In genomic region chr17:27175196-27175874, GRCm38 (mm10) we compare ENCODE assay signal across 12 mouse cellular contexts. TPM values are rescaled to one million over a fixed set of nuclear protein-coding genes. Genes with fewer than 3 reads are reported as not detected.
DNase-seq lines count a peak whose midpoint lies in the region; ATAC-seq and TF ChIP-seq lines count a peak whose summit lies in the region.
"Had no signal": no experiment of that assay in that cellular context is flagged by ENCODE, and none has a peak within 500 bp of the region (broad histone marks: within the 10 kb centered on the region; RNA-seq: fewer than 3 reads in every experiment).

No protein-coding gene starts in this region.

- no peaks in the 10 kb centered on the region for H3K36me3 ChIP-seq in kidney, embryonic 15.5 days
- H3K36me3 ChIP-seq in forebrain, embryonic 16.5 days (ENCODE audit: control insufficient read depth, insufficient read depth): no peaks in the 10 kb centered on the region
- H3K36me3 ChIP-seq in limb, embryonic 15.5 days: no peaks in the 10 kb centered on the region
- no peaks in the 10 kb centered on the region for H3K36me3 ChIP-seq in stomach, embryonic 14.5 days (ENCODE audit: control insufficient read depth, insufficient read depth, low read length)

- no peak overlapping the region for H3K4me3 ChIP-seq in kidney, embryonic 15.5 days (replicated peaks)
- no peak overlapping the region for H3K4me3 ChIP-seq in forebrain, embryonic 16.5 days (replicated peaks; ENCODE audit: low read length)
- no peak overlapping the region for H3K4me3 ChIP-seq in limb, embryonic 15.5 days
- H3K4me3 ChIP-seq in stomach, embryonic 14.5 days (ENCODE audit: low read depth, low read length): no peak overlapping the region
- no peak overlapping the region for H3K4me3 ChIP-seq in left cerebral cortex, adult 2 months

- no peak for DNase-seq in kidney, postnatal 14 days
- DNase-seq in left cerebral cortex, adult 2 months (ENCODE audit: extremely low spot score in 1 of 2, low spot score in 2 of 2): no peak
- DNase-seq in lung, adult 18-20 months: no peak
- DNase-seq: heart, postnatal 14 days; layer of hippocampus, postnatal 36 days had no signal

- peak; percentile 75 for ATAC-seq in kidney, embryonic 15.5 days (replicated peaks; ENCODE audit: low FRiP score)
- 0 out of 2 replicates have a peak, but pooled peaks have one; percentile 33 for ATAC-seq in forebrain, embryonic 16.5 days
- peak; percentile 26; the same call in 1 of the 2 replicates for ATAC-seq in limb, embryonic 15.5 days (ENCODE audit: insufficient number of reproducible peaks, low FRiP score, low TSS enrichment, low read depth)
- ATAC-seq in stomach, embryonic 14.5 days (ENCODE audit: insufficient number of reproducible peaks, insufficient read depth, low FRiP score, low read depth): 0 out of 2 replicates have a peak, but pooled peaks have one; percentile 30
- no peak for ATAC-seq in granulocyte monocyte progenitor cell, adult 5-6 weeks (replicated peaks; ENCODE audit: poor library complexity, severe bottlenecking)
- ATAC-seq: CD4-positive, CD25-positive, alpha-beta regulatory T cell, adult 4 months had no signal

- peaks cover 14% of the 10 kb centered on the region for H3K4me1 ChIP-seq in kidney, embryonic 15.5 days
- peaks cover 11% of the 10 kb centered on the region for H3K4me1 ChIP-seq in forebrain, embryonic 16.5 days (replicated peaks; ENCODE audit: control insufficient read depth, insufficient read depth, low read length)
- H3K4me1 ChIP-seq in limb, embryonic 15.5 days: peaks cover 26% of the 10 kb centered on the region
- H3K4me1 ChIP-seq in stomach, embryonic 14.5 days (ENCODE audit: control insufficient read depth, insufficient read depth, low read length): peaks cover 13% of the 10 kb centered on the region; the same call in 1 of the 2 replicates

- H3K9me3 ChIP-seq in kidney, embryonic 15.5 days (replicated peaks): no peaks in the 10 kb centered on the region
- H3K9me3 ChIP-seq in forebrain, embryonic 16.5 days (ENCODE audit: control insufficient read depth, low read length): no peaks in the 10 kb centered on the region
- H3K9me3 ChIP-seq in limb, embryonic 15.5 days: no peaks in the 10 kb centered on the region
- H3K9me3 ChIP-seq in stomach, embryonic 14.5 days (ENCODE audit: control insufficient read depth, low read depth, low read length): no peaks in the 10 kb centered on the region

- 14% methylated on average over 14 of the region's 14 CpGs for WGBS in kidney, embryonic 15.5 days
- WGBS in forebrain, embryonic 16.5 days: 25% methylated on average over 14 of the region's 14 CpGs
- WGBS in limb, embryonic 15.5 days: 11% methylated on average over 14 of the region's 14 CpGs
- 22% methylated on average over 14 of the region's 14 CpGs for WGBS in stomach, embryonic 14.5 days

- intact Hi-C loops in left cerebral cortex, adult 2 months (cut with DNase I): no loop called here

- 0 out of 2 replicates have a peak overlapping the region, but pooled peaks have one; percentile 14 for H3K27ac ChIP-seq in kidney, embryonic 15.5 days
- H3K27ac ChIP-seq in forebrain, embryonic 16.5 days (ENCODE audit: low read length): no peak overlapping the region
- H3K27ac ChIP-seq in limb, embryonic 15.5 days: no peak overlapping the region
- H3K27ac ChIP-seq in stomach, embryonic 14.5 days (ENCODE audit: low read length): no peak overlapping the region
- H3K27ac ChIP-seq in left cerebral cortex, adult 2 months: no peak overlapping the region

- peak overlapping the region; percentile 2; the same call in 1 of the 2 replicates for H3K4me2 ChIP-seq in kidney, embryonic 15.5 days
- H3K4me2 ChIP-seq in forebrain, embryonic 16.5 days (ENCODE audit: low read length): no peak overlapping the region
- no peak overlapping the region for H3K4me2 ChIP-seq in limb, embryonic 15.5 days
- H3K4me2 ChIP-seq in stomach, embryonic 14.5 days (replicated peaks; ENCODE audit: low read depth, low read length): peak overlapping the region; percentile 12; the same call in 1 of the 2 replicates

- H3K9ac ChIP-seq in kidney, embryonic 15.5 days: no peak overlapping the region
- peak overlapping the region; percentile 30; the same call in 1 of the 2 replicates for H3K9ac ChIP-seq in forebrain, embryonic 16.5 days (replicated peaks; ENCODE audit: low read depth, low read length)
- no peak overlapping the region for H3K9ac ChIP-seq in limb, embryonic 15.5 days
- H3K9ac ChIP-seq in stomach, embryonic 14.5 days (replicated peaks; ENCODE audit: low read depth, low read length): no peak overlapping the region

- no peak for TF ChIP-seq CTCF in left cerebral cortex, adult 2 months (IDR thresholded peaks at IDR 0.05)

- peaks cover 3% of the 10 kb centered on the region; the same call in 1 of the 2 replicates for H3K27me3 ChIP-seq in kidney, embryonic 15.5 days
- H3K27me3 ChIP-seq in forebrain, embryonic 16.5 days (replicated peaks; ENCODE audit: control insufficient read depth, insufficient read depth, low read length): no peaks in the 10 kb centered on the region
- H3K27me3 ChIP-seq in limb, embryonic 15.5 days: no peaks in the 10 kb centered on the region
- no peaks in the 10 kb centered on the region for H3K27me3 ChIP-seq in stomach, embryonic 14.5 days (ENCODE audit: control insufficient read depth, insufficient read depth, low read length)

RNA-seq across cellular contexts. Expression of gene Ip6k3, which starts 7.7 kb away (rescaled TPM):
- 0.10 and 0.27 TPM in 2 replicates for polyA plus RNA-seq in kidney, embryonic 15.5 days (2015; fragmentation: Nextera tagmentation; extraction: Ambion mirVana)
- polyA plus RNA-seq in forebrain, embryonic 16.5 days (2015; fragmentation: Nextera tagmentation; extraction: Ambion mirVana): 0.30 TPM in 1 of 2 replicates, not detected in the other
- 0.44 and 1.7 TPM in 2 replicates for polyA plus RNA-seq in limb, embryonic 15.5 days (2015; fragmentation: Nextera tagmentation; extraction: Ambion mirVana)
- 0.13 TPM in 1 of 2 replicates, not detected in the other for polyA plus RNA-seq in stomach, embryonic 14.5 days (2014; fragmentation: Nextera tagmentation; extraction: Ambion mirVana)
- total RNA-seq in left cerebral cortex, adult 2 months (2021): under 1 TPM; 0.38 to 0.47 TPM
- total RNA-seq in granulocyte monocyte progenitor cell, adult 5-6 weeks (2014; fragmentation: Nextera tagmentation): not detected in 2 replicates
- total RNA-seq in granulocyte monocyte progenitor cell, adult 5-6 weeks (2017): not detected in 2 replicates
- polyA plus RNA-seq: CD4-positive, CD25-positive, alpha-beta regulatory T cell, adult 4 months; macrophage had no signal

RNA-seq across cellular contexts. Expression of gene Lemd2, which starts 28.9 kb away (rescaled TPM):
- 13.3 and 16.7 TPM in 2 replicates for polyA plus RNA-seq in kidney, embryonic 15.5 days (2015; fragmentation: Nextera tagmentation; extraction: Ambion mirVana)
- 21.3 and 26.4 TPM in 2 replicates for polyA plus RNA-seq in forebrain, embryonic 16.5 days (2015; fragmentation: Nextera tagmentation; extraction: Ambion mirVana)
- polyA plus RNA-seq in limb, embryonic 15.5 days (2015; fragmentation: Nextera tagmentation; extraction: Ambion mirVana): 9.7 and 15.3 TPM in 2 replicates
- 11.3 and 11.6 TPM in 2 replicates for polyA plus RNA-seq in stomach, embryonic 14.5 days (2014; fragmentation: Nextera tagmentation; extraction: Ambion mirVana)
- 10 to 100 TPM; 45.3 to 45.7 TPM for total RNA-seq in left cerebral cortex, adult 2 months (2021)
- total RNA-seq in granulocyte monocyte progenitor cell, adult 5-6 weeks (2014; fragmentation: Nextera tagmentation): 36.5 and 36.9 TPM in 2 replicates
- 23.5 and 29.7 TPM in 2 replicates for total RNA-seq in granulocyte monocyte progenitor cell, adult 5-6 weeks (2017)

RNA-seq across cellular contexts. Expression of gene Uqcc2, which starts 41.6 kb away (rescaled TPM):
- polyA plus RNA-seq in kidney, embryonic 15.5 days (2015; fragmentation: Nextera tagmentation; extraction: Ambion mirVana): 297 and 300 TPM in 2 replicates
- 253 and 266 TPM in 2 replicates for polyA plus RNA-seq in forebrain, embryonic 16.5 days (2015; fragmentation: Nextera tagmentation; extraction: Ambion mirVana)
- polyA plus RNA-seq in limb, embryonic 15.5 days (2015; fragmentation: Nextera tagmentation; extraction: Ambion mirVana): 276 and 289 TPM in 2 replicates
- 296 and 362 TPM in 2 replicates for polyA plus RNA-seq in stomach, embryonic 14.5 days (2014; fragmentation: Nextera tagmentation; extraction: Ambion mirVana)
- total RNA-seq in left cerebral cortex, adult 2 months (2021): 100 to 1,000 TPM; 215 to 245 TPM
- total RNA-seq in granulocyte monocyte progenitor cell, adult 5-6 weeks (2014; fragmentation: Nextera tagmentation): 142 and 196 TPM in 2 replicates
- 166 and 171 TPM in 2 replicates for total RNA-seq in granulocyte monocyte progenitor cell, adult 5-6 weeks (2017)

Comparison
In these comparisons a context has a peak if more than half of its experiments do, and no peak if none do; other contexts are left out.
1. H3K4me2 ChIP-seq: peak in kidney, embryonic 15.5 days (single experiment) and stomach, embryonic 14.5 days (single experiment); none in forebrain, embryonic 16.5 days (single experiment) and limb, embryonic 15.5 days (single experiment).